Mouse (Mus musculus) stomach, postnatal 0 days (tissue): ENCODE measurements around the gene Deaf1.

ENCODE experiments used
- CTCF ChIP-seq: IDR thresholded peaks from 2 replicates; pipeline ENCODE4 v1.5.1; 2016; ENCODE audit warnings: antibody characterized with exemption, low read depth, mild to moderate bottlenecking, moderate library complexity
- EP300 ChIP-seq: optimal IDR thresholded peaks from 2 replicates; pipeline ENCODE3; 2016; ENCODE audit warnings: antibody characterized with exemption

- TF ChIP-seq CTCF (no peak), EP300 (no peak)
Measured at GRCm38 (mm10) chr7:141374399-141374798, 46.9 kb upstream of the Deaf1 start.
